Mouse (Mus musculus): Measurements from ENCODE around the gene Ywhag.

DNA sequence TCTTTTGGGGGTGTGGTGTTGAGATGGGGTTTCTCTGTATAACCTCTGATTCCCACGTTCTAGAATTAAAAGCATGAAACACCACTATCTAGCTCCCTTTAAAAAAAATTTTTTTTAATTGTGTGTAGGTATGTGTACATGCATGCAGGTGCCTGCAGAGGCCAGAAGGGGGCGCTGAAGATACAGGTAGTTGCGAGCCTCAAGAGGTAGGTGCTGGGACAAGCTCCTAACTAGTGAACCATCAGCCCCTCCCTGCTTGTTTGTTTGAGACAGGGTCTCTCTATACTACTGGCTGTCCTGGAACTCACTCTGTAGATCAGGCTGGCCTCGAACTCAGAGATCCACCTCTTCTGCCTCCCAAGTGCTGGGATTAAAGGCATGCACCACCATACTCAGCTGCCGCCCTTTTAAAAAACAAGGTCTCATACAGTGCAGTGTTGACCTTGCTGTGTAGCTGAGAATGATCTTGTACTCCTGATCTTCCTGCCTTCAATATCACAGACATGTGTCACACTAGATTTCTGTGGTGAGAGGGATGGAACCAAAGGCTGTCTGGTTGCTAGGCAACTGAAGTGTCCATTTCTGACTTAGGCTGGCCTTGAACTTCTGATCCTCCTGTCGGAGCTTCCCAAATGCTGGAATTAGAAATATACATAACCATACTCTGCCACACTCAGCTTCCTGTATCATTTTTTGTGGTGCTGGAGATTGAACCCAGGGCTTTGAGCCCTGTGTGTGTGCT lies 32.9 kb downstream of the Ywhag start:
- TF ChIP-seq CTCF (IDR thresholded peaks at IDR 0.05; ENCODE audit: control insufficient read depth, insufficient read depth, insufficient read length) (no peak), MYOD1 (IDR thresholded peaks at IDR 0.05; ENCODE audit: control insufficient read depth, insufficient read length, low read depth) (no peak)

Data from C2C12 (cell line).